Mouse (Mus musculus): ENCODE measurements around the gene St8sia1. TPM values are rescaled to one million over a fixed set of nuclear protein-coding genes. Genes with fewer than 3 reads are reported as not detected.

St8sia1 gene
- polyA plus RNA-seq, 1 experiment from 2014 or later, result 8.4 TPM

DNA sequence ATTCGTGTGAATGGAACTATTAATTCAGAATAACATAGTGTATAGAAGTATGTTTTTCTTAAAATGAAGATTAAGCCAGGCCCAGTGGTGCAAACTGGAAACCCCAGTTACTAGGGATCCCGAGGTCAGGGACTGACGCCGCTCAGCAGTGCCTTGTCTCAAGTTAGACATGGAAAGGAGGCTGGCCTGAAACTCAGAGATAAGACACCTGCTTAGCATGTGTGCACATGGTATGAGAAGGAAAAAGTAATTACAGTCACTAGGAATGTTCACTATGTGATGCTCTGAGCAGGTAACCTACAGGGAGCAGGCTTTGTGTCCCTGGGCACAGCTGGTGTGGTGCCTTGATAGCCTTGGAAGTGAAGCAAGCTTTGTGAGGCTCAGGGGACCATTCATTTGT is 192.6 kb downstream of the St8sia1 start:
- ATAC-seq (ENCODE audit: low FRiP score, low TSS enrichment), result no peak
- Histone ChIP-seq H3K36me3 (ENCODE audit: control insufficient read depth, insufficient read depth, low read length) (peaks cover 93% of the 10 kb centered on the region), H3K4me3 (replicated peaks; ENCODE audit: low read depth, low read length) (no peak overlapping the region), H3K27me3 (ENCODE audit: control insufficient read depth, insufficient read depth, low read length) (no peaks in the 10 kb centered on the region), H3K4me1 (ENCODE audit: control insufficient read depth, insufficient read depth, low read length) (no peaks in the 10 kb centered on the region), H3K27ac (replicated peaks; ENCODE audit: low read depth, low read length) (no peak overlapping the region), H3K9me3 (ENCODE audit: control insufficient read depth, low read length) (no peaks in the 10 kb centered on the region), H3K9ac (replicated peaks; ENCODE audit: low read length) (no peak overlapping the region), H3K4me2 (ENCODE audit: low read length) (no peak overlapping the region)
- 93% methylated on average over 4 of the region's 4 CpGs for WGBS
- no peak for DNase-seq

Other genes with a start within 250 kb of the St8sia1 start
- gene Cmas, start 207.8 kb downstream of the St8sia1 start, polyA plus RNA-seq (2014; fragmentation: Nextera tagmentation; extraction: Ambion mirVana), result 228 and 230 TPM in 2 replicates
- gene Sult6b2, start 159.9 kb downstream of the St8sia1 start, polyA plus RNA-seq (2014; fragmentation: Nextera tagmentation; extraction: Ambion mirVana), result 0.32 TPM in 1 of 2 replicates, not detected in the other
- gene C2cd5, start 135.7 kb upstream of the St8sia1 start, polyA plus RNA-seq (2014; fragmentation: Nextera tagmentation; extraction: Ambion mirVana), result 34.4 and 42.8 TPM in 2 replicates
- 47.3 and 62.0 TPM in 2 replicates for gene Etnk1, start 202.8 kb upstream of the St8sia1 start, polyA plus RNA-seq (2014; fragmentation: Nextera tagmentation; extraction: Ambion mirVana)

Data from midbrain, embryonic 14.5 days (tissue).